Mouse (Mus musculus): ENCODE data around the gene Ppp1cb.

GRCm38 (mm10) chr5:32423339-32424046, 35.1 kb upstream of the Ppp1cb start:
- TF ChIP-seq CTCF (IDR thresholded peaks at IDR 0.05): no peak
- no peak for TF ChIP-seq EP300 (IDR thresholded peaks at IDR 0.05)
